Mouse (Mus musculus): ENCODE data around the gene Ier2.

DNA sequence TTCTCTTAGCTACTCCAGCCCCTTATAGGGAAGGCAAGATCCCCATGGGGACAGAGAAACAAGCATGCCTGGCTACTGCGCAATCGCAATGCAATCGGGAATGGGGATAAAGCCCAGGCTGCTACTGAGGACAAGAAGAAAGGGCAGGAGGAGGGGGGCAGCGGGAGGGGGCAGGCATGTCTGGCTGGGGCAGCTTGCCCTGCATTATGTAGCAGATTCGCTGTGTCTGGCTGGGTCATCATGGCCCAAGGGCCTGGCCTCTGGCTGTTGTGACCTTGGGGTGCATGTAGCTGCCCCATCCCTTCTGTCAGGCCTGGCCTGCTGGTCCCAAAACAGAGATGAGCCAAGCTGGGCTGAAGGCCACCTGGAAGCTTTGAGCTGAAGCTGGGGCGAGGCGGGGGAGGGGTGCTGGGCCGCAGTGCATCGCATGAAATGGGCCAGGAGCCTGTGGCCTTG is 27.8 kb downstream of the Ier2 start:
- TF ChIP-seq CTCF (IDR thresholded peaks at IDR 0.05; ENCODE audit: low read depth): no peak
- TF ChIP-seq EP300 (optimal IDR thresholded peaks at IDR 0.05): no peak
